Mouse (Mus musculus): ENCODE data around the gene Ccdc183. TPM values are rescaled to one million over a fixed set of nuclear protein-coding genes. Genes with fewer than 3 reads are reported as not detected.

Ccdc183 gene
- total and polyA plus RNA-seq, 3 experiments = not detected

DNA sequence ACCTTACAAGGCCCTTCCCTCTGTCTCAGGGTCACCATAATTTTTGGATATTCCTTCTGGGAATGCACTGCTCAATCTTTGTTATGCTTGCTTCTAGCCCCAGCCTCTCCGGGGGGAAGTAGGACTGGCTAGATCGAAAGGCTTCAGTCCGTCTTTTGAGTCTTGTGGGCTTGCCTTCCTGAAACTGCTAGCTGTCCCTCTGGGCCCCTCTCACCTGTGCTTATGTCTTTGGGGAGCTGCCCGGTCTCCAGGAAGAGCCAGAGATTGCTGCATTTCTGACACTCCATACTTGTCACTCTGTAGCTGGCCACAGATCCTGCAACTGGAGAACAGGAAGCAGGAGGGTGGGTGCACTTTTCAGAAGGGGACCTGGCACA is 3.4 kb upstream of the Ccdc183 start:
- intact Hi-C loops (cut with DNase I) = no loop called here
- H3K27me3 ChIP-seq (ENCODE audit: control insufficient read depth, insufficient read depth, low read length) = peaks cover 6% of the 10 kb centered on the region; the same call in 1 of the 2 replicates
- H3K36me3 ChIP-seq (ENCODE audit: control insufficient read depth, insufficient read depth, low read length) = no peaks in the 10 kb centered on the region
- H3K27ac ChIP-seq = no peak overlapping the region; the same call in 1 of the 2 replicates
- WGBS = 63% methylated on average over 4 of the region's 4 CpGs
- TF ChIP-seq POLR2A (IDR thresholded peaks at IDR 0.05; ENCODE audit: insufficient read depth, low read depth, low read length) (no peak), EP300 (IDR thresholded peaks at IDR 0.05; ENCODE audit: insufficient read depth, low read depth, low read length) (no peak), CTCF (IDR thresholded peaks at IDR 0.05) (no peak)
- H3K4me1 ChIP-seq (ENCODE audit: control insufficient read depth, insufficient read depth, low read length) = peaks cover 2% of the 10 kb centered on the region
- no peak overlapping the region for H3K9ac ChIP-seq (ENCODE audit: low read depth, low read length)
- DNase-seq = no peak
- H3K4me3 ChIP-seq = no peak overlapping the region; the same call in 1 of the 2 replicates
- no peaks in the 10 kb centered on the region for H3K79me2 ChIP-seq (replicated peaks; ENCODE audit: control insufficient read depth, insufficient read depth, low read length)

DNA sequence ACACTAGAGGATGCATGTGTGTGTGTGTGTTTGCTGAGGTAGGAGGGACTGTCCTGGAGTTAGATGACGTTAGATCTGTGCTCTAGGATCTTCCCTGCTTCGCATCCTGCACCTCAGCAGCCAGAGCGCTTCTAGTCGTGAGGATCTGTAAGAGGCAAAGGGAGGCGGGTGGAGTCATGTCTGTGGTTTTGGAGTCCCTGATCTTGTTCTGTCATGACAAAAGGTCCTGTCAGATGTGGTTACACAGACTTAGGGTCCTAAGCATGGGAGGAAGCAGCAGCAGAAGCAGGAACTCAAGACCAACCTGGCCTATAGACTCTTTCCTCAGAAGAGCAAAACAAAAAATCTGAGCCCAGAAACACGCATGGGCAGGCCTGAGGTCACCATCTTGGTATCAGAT is 2.9 kb upstream of the Ccdc183 start:
- no peak for DNase-seq
- Histone ChIP-seq H3K27ac (no peak overlapping the region), H3K4me1 (ENCODE audit: control insufficient read depth, insufficient read depth, low read length) (peaks cover 2% of the 10 kb centered on the region), H3K36me3 (ENCODE audit: control insufficient read depth, insufficient read depth, low read length) (no peaks in the 10 kb centered on the region), H3K79me2 (replicated peaks; ENCODE audit: control insufficient read depth, insufficient read depth, low read length) (no peaks in the 10 kb centered on the region), H3K27me3 (ENCODE audit: control insufficient read depth, insufficient read depth, low read length) (peaks cover 7% of the 10 kb centered on the region; the same call in 1 of the 2 replicates), H3K4me3 (no peak overlapping the region), H3K9ac (ENCODE audit: low read depth, low read length) (no peak overlapping the region)
- 76% methylated on average over 6 of the region's 6 CpGs for WGBS
- TF ChIP-seq POLR2A (IDR thresholded peaks at IDR 0.05; ENCODE audit: insufficient read depth, low read depth, low read length) (no peak), EP300 (IDR thresholded peaks at IDR 0.05; ENCODE audit: insufficient read depth, low read depth, low read length) (no peak), CTCF (IDR thresholded peaks at IDR 0.05) (no peak)
- intact Hi-C loops (cut with DNase I) = no loop called here

DNA sequence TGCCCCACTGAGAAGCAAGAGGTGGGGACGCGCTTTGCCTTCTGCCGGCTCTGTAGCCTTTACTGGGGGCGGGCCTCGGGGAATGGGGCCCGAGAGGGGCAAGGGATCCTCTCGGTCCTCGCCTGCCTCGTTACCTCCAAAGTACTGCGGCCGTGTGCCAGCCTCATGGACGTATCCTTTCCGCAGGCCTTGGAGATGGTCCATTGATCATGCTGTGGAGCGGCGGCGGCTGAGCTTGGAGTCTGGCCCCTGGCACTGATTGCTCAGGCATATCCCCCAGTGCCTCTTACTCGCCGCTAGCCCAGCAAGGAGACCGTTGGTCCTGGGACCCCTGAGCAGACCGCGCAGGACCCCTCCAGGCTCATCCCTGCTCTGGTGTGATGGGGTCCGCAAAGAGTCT is 1.1 kb downstream of the Ccdc183 start:
- Histone ChIP-seq H3K9ac (ENCODE audit: low read depth, low read length) (no peak overlapping the region), H3K4me1 (ENCODE audit: control insufficient read depth, insufficient read depth, low read length) (peaks cover 2% of the 10 kb centered on the region), H3K36me3 (ENCODE audit: control insufficient read depth, insufficient read depth, low read length) (no peaks in the 10 kb centered on the region), H3K27me3 (ENCODE audit: control insufficient read depth, insufficient read depth, low read length) (peaks cover 7% of the 10 kb centered on the region; the same call in 1 of the 2 replicates), H3K79me2 (replicated peaks; ENCODE audit: control insufficient read depth, insufficient read depth, low read length) (no peaks in the 10 kb centered on the region), H3K27ac (no peak overlapping the region), H3K4me3 (no peak overlapping the region)
- intact Hi-C loops (cut with DNase I) = no loop called here
- TF ChIP-seq POLR2A (IDR thresholded peaks at IDR 0.05; ENCODE audit: insufficient read depth, low read depth, low read length) (no peak), EP300 (IDR thresholded peaks at IDR 0.05; ENCODE audit: insufficient read depth, low read depth, low read length) (no peak), CTCF (IDR thresholded peaks at IDR 0.05) (no peak)
- DNase-seq = no peak
- WGBS = 14% methylated on average over 22 of the region's 22 CpGs

DNA sequence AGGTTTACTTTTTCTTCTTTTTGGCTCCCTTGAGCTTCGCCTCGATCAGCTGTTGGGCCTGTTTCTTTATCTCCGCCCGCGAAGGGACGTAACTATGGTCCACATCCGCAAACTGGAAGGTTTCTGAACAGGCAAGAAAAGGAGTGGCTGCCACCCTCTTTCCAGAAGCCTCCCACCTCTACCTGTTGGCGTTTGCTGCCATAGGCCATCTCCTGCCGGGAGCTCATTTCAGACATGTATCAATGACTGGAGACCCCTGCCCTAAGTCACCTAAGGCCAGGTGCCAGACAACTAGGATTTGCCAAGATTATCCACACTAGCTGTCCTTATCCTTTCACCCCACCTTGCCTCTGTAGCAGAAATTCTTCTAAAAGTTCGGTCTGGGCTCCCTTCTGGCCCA is 8.8 kb downstream of the Ccdc183 start:
- TF ChIP-seq CTCF (IDR thresholded peaks at IDR 0.05) (no peak), EP300 (IDR thresholded peaks at IDR 0.05; ENCODE audit: insufficient read depth, low read depth, low read length) (no peak), POLR2A (IDR thresholded peaks at IDR 0.05; ENCODE audit: insufficient read depth, low read depth, low read length) (no peak)
- Histone ChIP-seq H3K9ac (ENCODE audit: low read depth, low read length) (no peak overlapping the region), H3K4me3 (peak overlapping the region; percentile 93), H3K4me1 (ENCODE audit: control insufficient read depth, insufficient read depth, low read length) (peaks cover 6% of the 10 kb centered on the region), H3K36me3 (ENCODE audit: control insufficient read depth, insufficient read depth, low read length) (peaks cover 7% of the 10 kb centered on the region; the same call in 1 of the 2 replicates), H3K79me2 (replicated peaks; ENCODE audit: control insufficient read depth, insufficient read depth, low read length) (peaks cover 4% of the 10 kb centered on the region), H3K27me3 (ENCODE audit: control insufficient read depth, insufficient read depth, low read length) (no peaks in the 10 kb centered on the region), H3K27ac (peak overlapping the region; percentile 93)
- 58% methylated on average over 10 of the region's 10 CpGs for WGBS
- DNase-seq = peak in 1 of 2 experiments; percentile 42
- intact Hi-C loops (cut with DNase I) = no loop called here

DNA sequence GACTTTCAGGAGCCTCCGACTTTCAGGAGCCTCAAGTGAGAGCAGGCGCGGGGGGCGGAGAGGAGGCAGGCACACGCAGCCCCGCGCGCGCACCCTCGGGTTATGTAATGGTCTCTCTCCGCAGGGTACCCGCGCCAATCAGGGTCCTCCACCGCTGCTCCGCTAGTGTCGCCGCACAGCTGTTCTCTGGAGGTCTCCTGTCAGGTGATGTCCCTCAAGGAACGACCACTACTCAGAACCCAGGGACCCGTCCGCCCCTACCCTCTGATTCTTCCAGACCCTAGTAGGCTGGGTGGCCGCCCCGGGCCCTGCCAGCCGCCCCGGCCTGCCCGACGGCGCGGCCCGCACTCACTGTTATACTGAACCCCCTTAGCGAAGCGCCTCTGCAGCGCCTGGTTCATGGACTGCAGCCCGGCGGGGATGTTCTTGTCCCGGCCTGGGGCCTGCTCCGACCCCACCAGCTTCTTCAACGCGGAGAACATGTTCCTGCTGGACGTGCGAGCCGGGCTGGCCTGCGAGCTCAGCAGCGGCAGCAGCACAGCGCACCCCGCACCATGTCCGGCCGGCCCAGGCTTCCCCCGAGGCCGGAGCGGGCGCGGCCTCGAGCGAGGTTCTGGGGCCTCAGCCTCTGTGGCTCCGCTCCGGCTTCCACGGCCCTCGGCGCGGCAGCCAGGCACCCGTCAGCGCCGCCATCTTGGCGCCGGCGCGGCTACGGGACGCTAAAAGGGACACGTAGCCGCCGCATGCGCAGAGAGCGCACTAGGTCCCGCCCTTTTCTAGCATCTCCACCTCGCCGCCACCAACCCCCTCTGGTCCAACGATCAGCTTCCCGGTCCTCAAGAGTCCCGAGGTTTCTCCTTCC is 9.5 kb downstream of the Ccdc183 start, which contains the start of gene Rabl6:
TSS of gene Rabl6 (minus strand) at position 761 of the 862 bp plus-strand sequence.
- Histone ChIP-seq H3K27ac (peak within 1 kb of the TSS; percentile 93), H3K9ac (ENCODE audit: low read depth, low read length) (peak within 1 kb of the TSS; percentile 85), H3K27me3 (ENCODE audit: control insufficient read depth, insufficient read depth, low read length) (no peaks in the 10 kb centered on the region), H3K79me2 (replicated peaks; ENCODE audit: control insufficient read depth, insufficient read depth, low read length) (peaks cover 4% of the 10 kb centered on the region), H3K36me3 (ENCODE audit: control insufficient read depth, insufficient read depth, low read length) (peaks cover 7% of the 10 kb centered on the region; the same call in 1 of the 2 replicates), H3K4me1 (ENCODE audit: control insufficient read depth, insufficient read depth, low read length) (peaks cover 6% of the 10 kb centered on the region), H3K4me3 (peak within 1 kb of the TSS; percentile 93)
- intact Hi-C loops (cut with DNase I) = no loop called here
- TF ChIP-seq CTCF (IDR thresholded peaks at IDR 0.05) (no peak), EP300 (IDR thresholded peaks at IDR 0.05; ENCODE audit: insufficient read depth, low read depth, low read length) (0 out of 2 replicates have a peak, but pooled peaks have one; percentile 19), POLR2A (IDR thresholded peaks at IDR 0.05; ENCODE audit: insufficient read depth, low read depth, low read length) (peak; percentile 70; the same call in 1 of the 2 replicates)
- WGBS = under 1% methylated on average over 80 of the region's 80 CpGs
- peak; percentile 93 to 95 for DNase-seq

DNA sequence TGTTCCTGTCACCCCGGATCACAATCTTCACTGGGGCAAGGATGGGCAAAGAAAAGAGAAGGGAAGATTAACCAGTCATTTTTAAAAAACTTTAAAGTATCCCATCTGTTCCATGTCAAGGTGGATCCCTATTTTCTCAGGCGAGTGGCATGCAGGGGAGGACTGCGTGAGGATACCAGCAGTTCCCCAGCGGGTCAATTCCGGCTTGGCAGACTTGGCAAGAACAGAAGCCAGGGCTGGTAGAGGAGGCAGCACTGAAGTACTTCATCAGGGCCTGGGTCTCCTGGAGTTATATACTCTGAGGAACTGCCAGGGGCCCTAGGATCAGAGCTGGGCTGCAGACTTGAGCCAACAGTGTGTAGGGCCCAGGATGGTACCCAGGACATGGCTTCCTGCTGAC is 15.0 kb downstream of the Ccdc183 start:
- no peak for TF ChIP-seq CTCF (IDR thresholded peaks at IDR 0.05)
- no peak for TF ChIP-seq POLR2A (IDR thresholded peaks at IDR 0.05; ENCODE audit: insufficient read depth, low read depth, low read length)
- TF ChIP-seq EP300 (IDR thresholded peaks at IDR 0.05; ENCODE audit: insufficient read depth, low read depth, low read length) = no peak
- WGBS = 86% methylated on average over 5 of the region's 5 CpGs
- Histone ChIP-seq H3K27me3 (ENCODE audit: control insufficient read depth, insufficient read depth, low read length) (no peaks in the 10 kb centered on the region), H3K36me3 (ENCODE audit: control insufficient read depth, insufficient read depth, low read length) (peaks cover 9% of the 10 kb centered on the region), H3K9ac (ENCODE audit: low read depth, low read length) (no peak overlapping the region), H3K79me2 (replicated peaks; ENCODE audit: control insufficient read depth, insufficient read depth, low read length) (peaks cover 1% of the 10 kb centered on the region; the same call in 1 of the 2 replicates), H3K4me1 (ENCODE audit: control insufficient read depth, insufficient read depth, low read length) (peaks cover 3% of the 10 kb centered on the region), H3K4me3 (no peak overlapping the region), H3K27ac (no peak overlapping the region)
- DNase-seq = no peak
- intact Hi-C loops (cut with DNase I) = no loop called here

Measured in heart, adult 2 months (tissue).